Mouse (Mus musculus) ES-E14 (cell line): ENCODE data around the gene Fgfbp3. TPM values are rescaled to one million over a fixed set of nuclear protein-coding genes. Genes with fewer than 3 reads are reported as not detected.

Source experiments
- DNase-seq: peaks from one replicate; pipeline ENCODE4 v3.0.0-alpha.2; 2013; ENCODE audit warnings: low read depth, low spot score
- H3K27ac ChIP-seq: 2 replicates; pipeline ENCODE4 v1.5.1; 2012; ENCODE audit warnings: low read depth, mild to moderate bottlenecking, low read length, moderate library complexity, mixed read lengths; ENCODE audit not compliant: poor library complexity, insufficient read depth, severe bottlenecking
- H3K36me3 ChIP-seq: 2 replicates; pipeline ENCODE4 v1.6.1; 2012; ENCODE audit warnings: mild to moderate bottlenecking, low read length, moderate library complexity, mixed read lengths; ENCODE audit not compliant: control insufficient read depth, poor library complexity, insufficient read depth, severe bottlenecking
- H3K4me1 ChIP-seq, 2 experiments: fragments of 150-350 bp in 1 of 2; sonication (generic) in 1 of 2; 2 replicates each; pipeline ENCODE4 v1.6.1; 2012; ENCODE audit warnings: low read length in 2 of 2, mild to moderate bottlenecking in 1 of 2, mixed read lengths in 1 of 2; ENCODE audit not compliant: control insufficient read depth in 2 of 2, insufficient read depth in 2 of 2, poor library complexity in 1 of 2
- H3K4me3 ChIP-seq, 2 experiments: fragments of 150-350 bp in 1 of 2; sonication (generic) in 1 of 2; 2 replicates each; pipeline ENCODE4 v1.5.1; 2012; ENCODE audit warnings: low read length in 2 of 2, low read depth in 1 of 2, mild to moderate bottlenecking in 1 of 2, mixed read lengths in 1 of 2; ENCODE audit not compliant: insufficient read depth in 1 of 2, poor library complexity in 1 of 2, severe bottlenecking in 1 of 2
- H3K9ac ChIP-seq: 2 replicates; pipeline ENCODE4 v1.6.1; 2012; ENCODE audit warnings: low read depth, mild to moderate bottlenecking, low read length, mixed read lengths; ENCODE audit not compliant: poor library complexity, insufficient read depth, severe bottlenecking
- H3K9me3 ChIP-seq: fragments of 150-350 bp; sonication (generic); 2 replicates; pipeline ENCODE4 v1.6.1; 2012; ENCODE audit warnings: low read depth, mild to moderate bottlenecking, low read length; ENCODE audit not compliant: control insufficient read depth, insufficient read depth
- CHD2 ChIP-seq: IDR thresholded peaks from 2 replicates; pipeline ENCODE4 v1.6.1; 2014; ENCODE audit warnings: mild to moderate bottlenecking, low read depth, low read length, inconsistent platforms
- HCFC1 ChIP-seq: IDR thresholded peaks from 2 replicates; pipeline ENCODE4 v1.6.1; 2012; ENCODE audit warnings: low read length, inconsistent platforms, borderline replicate concordance; ENCODE audit not compliant: insufficient read depth
- MAFK ChIP-seq: IDR thresholded peaks from 2 replicates; pipeline ENCODE4 v1.6.1; 2014; ENCODE audit warnings: mild to moderate bottlenecking, low read depth, low read length, inconsistent platforms; ENCODE audit not compliant: insufficient read depth
- ZC3H11A ChIP-seq: IDR thresholded peaks from 2 replicates; pipeline ENCODE4 v1.6.1; 2012; ENCODE audit warnings: low read depth, mild to moderate bottlenecking, inconsistent platforms, low read length, borderline replicate concordance
- ZNF384 ChIP-seq: IDR thresholded peaks from 2 replicates; pipeline ENCODE4 v1.6.1; 2012; ENCODE audit warnings: low read depth, low read length, inconsistent platforms
- in situ Hi-C, 2 experiments: fragments of 600-800 bp; cut with MboI; formaldehyde crosslinking; loops; one replicate each; pipeline ENCODE4 v1.15.1; 2025; ENCODE audit warnings: low sequenced_read_pairs in 2 of 2, inconsistent platforms in 1 of 2; ENCODE audit not compliant: unreplicated experiment in 2 of 2
- total RNA-seq: library from RNA; depleted of rRNA; stranded (reverse); fragments of 300-350 nt; gene quantifications from 2 replicates; pipeline ENCODE4 v1.2.3, GENCODE M21; 2012

Fgfbp3 gene
- total RNA-seq, 1 experiment = 0.80 TPM

- no peaks in the 10 kb centered on the region; a peak in 1 of 4 replicates for H3K4me1 ChIP-seq
- no peak for TF ChIP-seq ZNF384
- TF ChIP-seq ZC3H11A = no peak
- no peak for TF ChIP-seq MAFK
- no peak for TF ChIP-seq HCFC1
- TF ChIP-seq CHD2 = no peak
- H3K36me3 ChIP-seq = no peaks in the 10 kb centered on the region
- DNase-seq = no peak
- in situ Hi-C loops = no loop called here
- no peak overlapping the region for H3K27ac ChIP-seq
- no peak overlapping the region for H3K9ac ChIP-seq
- H3K4me3 ChIP-seq = no peak overlapping the region
- no peaks in the 10 kb centered on the region for H3K9me3 ChIP-seq
Measured at GRCm38 (mm10) chr19:36940064-36940463, 20.6 kb upstream of the Fgfbp3 start.

GRCm38 (mm10) chr19:36938008-36938407, 18.6 kb upstream of the Fgfbp3 start:
- Histone ChIP-seq H3K4me3 (no peak overlapping the region), H3K36me3 (no peaks in the 10 kb centered on the region), H3K9me3 (no peaks in the 10 kb centered on the region), H3K27ac (no peak overlapping the region), H3K4me1 (no peaks in the 10 kb centered on the region), H3K9ac (no peak overlapping the region)
- in situ Hi-C loops = no loop called here
- no peak for DNase-seq
- TF ChIP-seq MAFK (no peak), CHD2 (no peak), ZC3H11A (no peak), ZNF384 (no peak), HCFC1 (no peak)

GRCm38 (mm10) chr19:36936285-36936684, 16.9 kb upstream of the Fgfbp3 start:
- Histone ChIP-seq H3K9me3 (no peaks in the 10 kb centered on the region), H3K9ac (no peak overlapping the region), H3K4me3 (no peak overlapping the region), H3K4me1 (no peaks in the 10 kb centered on the region), H3K36me3 (no peaks in the 10 kb centered on the region), H3K27ac (no peak overlapping the region)
- no peak for DNase-seq
- TF ChIP-seq ZC3H11A (no peak), MAFK (no peak), HCFC1 (no peak), CHD2 (no peak)
- in situ Hi-C loops = no loop called here

- H3K9me3 ChIP-seq = no peaks in the 10 kb centered on the region
- in situ Hi-C loops = no loop called here
Measured at GRCm38 (mm10) chr19:36932613-36933012, 13.2 kb upstream of the Fgfbp3 start.

GRCm38 (mm10) chr19:36932097-36932496, 12.7 kb upstream of the Fgfbp3 start:
- no peak overlapping the region for H3K9ac ChIP-seq
- in situ Hi-C loops = no loop called here
- no peak for DNase-seq
- no peak for TF ChIP-seq CHD2
- TF ChIP-seq ZNF384 = no peak
- no peaks in the 10 kb centered on the region for H3K9me3 ChIP-seq
- H3K27ac ChIP-seq = no peak overlapping the region
- H3K36me3 ChIP-seq = no peaks in the 10 kb centered on the region
- no peak overlapping the region for H3K4me3 ChIP-seq
- H3K4me1 ChIP-seq = peaks cover 0 to 2% of the 10 kb centered on the region in 2 experiments; a peak in 1 of 4 replicates

More at GRCm38 (mm10) chr19:36932613-36933012, 13.2 kb upstream of the Fgfbp3 start:
- Histone ChIP-seq H3K9ac (no peak overlapping the region), H3K36me3 (no peaks in the 10 kb centered on the region), H3K4me3 (no peak overlapping the region), H3K27ac (no peak overlapping the region), H3K4me1 (no peaks in the 10 kb centered on the region)
- TF ChIP-seq MAFK (no peak), ZC3H11A (no peak), ZNF384 (no peak), CHD2 (no peak), HCFC1 (no peak)
- DNase-seq = no peak
